Mouse (Mus musculus) kidney, postnatal 25 days (tissue): Measurements from ENCODE around the gene Rps6kc1.

ENCODE experiments used
- DNase-seq, 2 experiments: peaks; one replicate each; pipeline ENCODE4 v3.0.0; 2021; ENCODE audit warnings: mixed read lengths in 2 of 2

The Rps6kc1 gene

DNA sequence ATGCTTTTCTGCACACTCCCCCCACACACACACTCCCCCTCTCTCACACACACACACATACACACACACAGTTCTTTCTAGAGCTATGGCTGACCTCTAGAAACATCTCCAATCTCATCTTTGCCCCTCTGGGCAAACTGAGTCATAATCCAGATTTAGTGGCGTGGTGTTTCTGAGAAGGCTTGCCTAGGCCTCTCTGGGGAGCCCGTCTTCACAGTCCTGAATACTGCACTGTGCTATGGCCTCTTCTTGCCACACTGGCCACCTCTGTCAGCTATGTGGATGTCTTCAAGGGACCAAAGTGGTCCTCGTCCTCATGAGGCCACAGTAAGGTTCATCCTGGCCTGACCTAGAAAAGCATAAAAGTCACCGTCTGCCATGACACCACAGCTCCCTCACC lies 247.6 kb downstream of the Rps6kc1 start:
- DNase-seq: no peak

GRCm38 (mm10) chr1:190662736-190663135 lies 248.8 kb downstream of the Rps6kc1 start:
- DNase-seq: no peak

GRCm38 (mm10) chr1:190661764-190662163 lies 249.8 kb downstream of the Rps6kc1 start:
- no peak for DNase-seq

DNA sequence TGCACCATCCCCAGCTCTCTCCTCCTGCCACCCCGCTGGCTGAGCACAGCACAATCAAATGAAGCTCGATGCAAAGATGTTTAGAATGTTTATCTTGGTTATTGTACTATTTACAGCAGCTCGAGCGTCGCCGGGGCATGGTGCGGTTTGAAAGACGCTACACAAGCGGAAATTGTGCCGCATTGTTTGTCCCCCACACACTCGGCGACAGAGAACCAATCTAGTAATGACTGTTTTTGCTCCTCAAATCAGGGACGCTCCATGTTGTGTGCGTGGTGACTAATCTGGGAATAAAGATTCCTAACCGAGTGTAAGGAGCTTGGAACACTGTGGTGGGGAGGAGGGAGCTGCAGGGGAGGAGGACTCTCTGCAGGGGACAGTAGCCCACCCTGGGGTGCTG lies 250.3 kb downstream of the Rps6kc1 start:
- DNase-seq: no peak

GRCm38 (mm10) chr1:190659722-190660502 lies 251.7 kb downstream of the Rps6kc1 start:
- DNase-seq: no peak

GRCm38 (mm10) chr1:190658266-190658665 lies 253.3 kb downstream of the Rps6kc1 start:
- DNase-seq: no peak

GRCm38 (mm10) chr1:190656089-190656488 lies 255.5 kb downstream of the Rps6kc1 start:
- no peak for DNase-seq

DNA sequence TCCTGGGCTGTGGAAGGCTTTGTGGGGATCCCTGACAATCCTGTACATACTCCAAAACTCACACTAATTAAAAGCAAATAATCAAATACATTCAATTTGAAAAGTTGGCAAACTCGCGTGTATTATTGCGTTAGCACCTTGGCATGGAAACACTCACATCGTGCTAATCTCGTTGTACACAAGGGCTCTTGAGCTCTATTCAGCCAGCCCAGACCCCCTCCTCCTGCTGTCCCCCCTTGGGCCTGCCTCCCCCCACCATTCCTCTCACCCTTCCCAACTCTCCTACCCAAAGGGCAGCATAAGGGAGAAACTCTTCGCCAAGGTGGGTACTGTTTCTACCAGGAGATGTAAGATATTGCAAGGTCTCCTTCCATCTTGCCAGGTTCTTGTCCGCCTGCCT lies 255.9 kb downstream of the Rps6kc1 start:
- DNase-seq: no peak

GRCm38 (mm10) chr1:190655081-190655480 lies 256.5 kb downstream of the Rps6kc1 start:
- no peak for DNase-seq

- DNase-seq: no peak
Observed at GRCm38 (mm10) chr1:190654694-190655001, 256.9 kb downstream of the Rps6kc1 start.

DNA sequence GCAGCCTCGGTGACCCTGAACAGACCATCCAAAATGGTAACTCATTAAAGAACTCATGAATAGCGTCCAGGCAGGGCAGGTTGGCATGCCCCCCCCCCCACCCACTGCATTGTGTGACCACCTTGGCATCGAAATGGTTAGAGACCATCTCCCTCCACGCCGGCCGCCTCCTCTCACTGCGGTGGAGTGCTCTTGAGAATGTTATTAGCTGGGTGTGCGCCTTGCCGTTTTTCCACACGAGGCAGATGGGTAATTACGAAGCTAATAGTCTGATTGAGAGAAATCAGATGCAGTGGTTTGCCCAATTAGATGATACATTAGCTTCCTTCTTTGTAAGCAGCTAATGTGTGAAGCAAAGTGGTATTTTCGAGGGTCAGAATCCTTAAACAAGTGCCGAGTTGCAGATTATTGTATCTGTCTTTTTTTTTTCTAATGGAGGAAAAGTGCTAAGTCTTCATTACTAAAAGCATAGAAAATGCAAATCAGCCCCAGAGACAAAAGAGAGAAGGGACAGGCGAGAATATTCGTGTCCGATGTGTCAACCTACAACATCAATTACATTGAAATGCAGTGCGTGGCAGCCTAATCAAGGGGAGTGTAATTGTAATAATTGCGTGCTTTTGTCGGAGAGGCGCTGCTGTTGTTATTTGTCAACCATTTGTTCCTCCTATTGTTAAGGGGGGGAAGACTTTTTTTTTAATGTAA lies 257.4 kb downstream of the Rps6kc1 start:
- DNase-seq: no peak

DNA sequence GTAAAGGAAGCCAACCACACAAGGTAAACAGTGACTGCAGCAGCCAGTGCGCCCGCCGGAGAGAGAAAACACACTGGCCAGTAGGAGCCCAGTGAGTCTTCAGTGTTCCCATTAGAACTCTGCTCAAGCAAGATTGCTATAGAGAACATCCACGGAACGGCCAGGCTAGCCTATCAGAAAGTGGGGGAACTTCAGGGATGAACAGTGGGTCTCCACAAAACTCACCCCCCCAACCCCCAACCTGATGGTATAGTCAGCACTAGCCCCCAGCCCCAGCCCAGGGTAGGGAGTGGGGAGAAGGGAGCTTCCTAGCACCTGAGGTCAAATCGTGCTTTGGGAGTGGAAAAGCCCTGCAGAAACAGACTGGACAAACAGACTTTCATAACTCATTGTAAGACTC lies 258.5 kb downstream of the Rps6kc1 start:
- DNase-seq: no peak
